Mouse (Mus musculus): ENCODE results near the gene Cpz.

Cpz gene

DNA sequence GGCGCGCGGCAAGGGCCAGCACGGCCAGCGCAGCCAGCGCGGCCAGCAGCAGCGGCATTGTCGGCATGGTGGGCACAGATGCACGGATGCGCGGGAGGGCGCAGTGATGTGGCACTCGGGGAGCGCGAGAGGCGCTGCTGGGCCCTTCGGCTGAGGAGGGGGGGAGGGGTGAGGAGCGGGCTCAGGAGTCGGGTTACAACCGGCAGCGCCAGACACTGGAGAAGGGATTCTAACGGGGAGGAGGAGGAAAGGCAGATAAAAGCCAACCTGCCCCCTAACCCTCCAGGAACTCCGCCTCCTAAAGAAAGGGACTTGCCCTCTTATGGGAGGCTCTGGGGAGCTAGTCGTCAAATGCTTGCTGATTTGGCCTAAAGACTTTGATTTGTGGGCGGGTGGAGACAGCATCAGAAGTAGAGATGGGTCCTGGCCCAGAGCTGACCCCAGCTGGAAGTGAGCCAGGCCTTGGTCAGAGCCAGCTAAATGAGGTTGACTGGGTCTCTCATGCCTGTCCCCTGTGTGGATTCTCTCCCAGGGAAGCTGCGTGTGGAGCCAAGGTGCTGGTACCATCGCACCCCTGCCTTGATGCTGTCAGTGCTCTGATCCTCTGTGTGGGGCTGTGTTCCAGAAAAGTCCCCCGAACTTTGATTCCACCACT, at the start of gene Cpz:
TSS of gene Cpz (minus strand) at position 230 of the 655 bp plus-strand sequence.
- DNase-seq = no peak

DNA sequence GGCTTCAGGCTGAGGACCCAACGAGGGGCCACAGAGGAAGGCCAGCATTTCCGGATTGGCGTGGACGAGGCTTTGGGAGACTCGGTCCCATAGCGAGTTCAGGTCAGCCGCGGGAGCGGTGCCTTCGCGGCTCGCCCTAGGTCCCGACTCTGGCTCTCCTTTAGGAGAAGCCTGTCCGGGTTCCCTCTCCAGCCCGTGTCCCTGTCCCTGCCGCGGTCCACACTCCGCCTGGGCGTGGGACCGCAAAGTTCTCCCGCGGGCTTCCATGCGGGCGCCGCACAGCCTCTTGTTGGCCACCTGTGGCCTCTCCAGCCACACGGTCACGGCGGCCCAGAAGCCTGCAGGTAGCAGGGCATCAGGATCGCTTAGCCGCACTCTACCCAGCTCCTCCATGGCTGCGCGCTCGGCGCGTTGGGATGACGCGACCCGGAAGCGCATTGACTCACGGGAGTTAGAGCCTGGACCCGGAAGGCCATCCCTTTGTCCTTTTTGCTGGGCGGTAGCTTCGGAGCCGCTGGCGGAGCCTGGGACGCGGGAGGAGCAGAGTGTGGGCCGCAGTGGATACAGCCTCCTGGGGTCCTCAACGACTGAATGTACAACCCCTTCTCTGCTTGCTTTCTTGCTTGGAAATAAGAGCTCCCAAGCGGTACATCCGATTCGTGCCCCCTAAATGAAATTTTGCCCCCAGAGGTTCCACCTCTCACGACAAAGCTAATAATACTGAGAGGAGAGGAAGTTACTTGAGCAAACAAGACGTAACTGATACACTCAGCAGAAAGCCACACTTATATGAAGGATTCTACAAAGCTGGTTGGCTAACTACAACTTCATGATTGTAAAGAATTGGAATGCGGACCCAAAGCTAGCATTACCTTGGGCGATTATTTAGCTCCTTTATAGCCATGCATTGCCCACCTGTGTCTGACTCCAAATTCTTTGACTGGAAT, 49.4 kb upstream of the Cpz start, which contains the start of gene Trmt44:
TSS of gene Trmt44 (minus strand) at position 418 of the 947 bp plus-strand sequence.
- DNase-seq = peak; percentile 88

DNA sequence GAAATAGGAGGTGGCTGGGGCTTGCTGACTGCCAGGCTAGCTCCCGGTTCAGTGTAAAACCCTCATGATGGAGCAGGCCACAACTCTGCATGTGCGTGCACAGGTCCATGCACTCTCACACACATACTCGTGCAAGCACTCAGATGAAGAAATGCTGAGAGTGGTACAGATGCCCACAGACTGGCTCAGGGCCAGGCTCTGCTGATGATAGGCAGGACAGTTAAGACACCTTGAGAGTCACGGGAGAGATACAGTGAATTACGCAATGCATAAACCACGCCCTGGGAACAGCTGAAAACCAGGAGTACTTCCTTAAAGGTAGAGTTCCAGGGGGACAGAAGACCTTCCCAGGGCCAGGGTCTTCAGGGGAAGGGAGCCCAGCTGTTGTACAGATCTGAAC, 46.0 kb upstream of the Cpz start:
- DNase-seq = no peak

DNA sequence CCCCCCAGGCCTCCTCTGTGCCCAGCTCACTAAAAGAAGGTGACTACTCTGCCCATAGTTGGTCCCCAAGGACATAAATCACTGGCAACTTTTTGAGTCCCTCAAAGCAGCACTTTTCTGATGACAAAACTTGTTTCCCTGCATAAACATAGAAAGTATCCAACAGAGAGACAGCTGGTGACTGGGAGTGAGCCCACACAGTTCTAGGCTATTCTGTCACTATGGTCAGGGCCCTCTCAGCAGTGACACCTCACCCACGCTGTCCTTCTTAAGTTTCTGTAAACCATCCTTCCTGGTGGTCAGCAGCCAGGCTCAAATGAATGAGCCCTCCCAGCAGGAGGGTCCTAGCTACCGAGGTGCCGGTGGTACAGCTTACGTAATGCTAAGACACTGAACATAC, 41.1 kb upstream of the Cpz start:
- no peak for DNase-seq

DNA sequence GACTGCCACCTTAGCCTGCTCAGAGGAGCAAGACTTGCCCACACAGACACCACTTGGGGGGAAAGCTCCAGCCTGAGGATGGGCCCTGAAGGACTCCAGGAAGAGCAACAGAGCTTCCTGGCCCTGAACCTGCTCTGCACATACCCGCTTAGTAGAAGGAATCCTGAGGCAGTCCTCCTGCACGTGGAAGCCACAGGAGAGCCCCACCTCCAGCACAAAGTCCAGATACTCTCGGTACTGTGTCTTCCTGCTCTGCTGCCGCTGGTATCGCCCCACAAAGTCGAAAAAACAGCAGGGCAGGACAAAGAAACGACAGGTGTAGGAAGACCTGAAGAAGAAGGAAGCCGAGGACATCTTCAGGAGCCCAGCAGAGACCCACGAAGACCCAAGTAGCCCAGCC, 39.7 kb upstream of the Cpz start:
- no peak for DNase-seq

DNA sequence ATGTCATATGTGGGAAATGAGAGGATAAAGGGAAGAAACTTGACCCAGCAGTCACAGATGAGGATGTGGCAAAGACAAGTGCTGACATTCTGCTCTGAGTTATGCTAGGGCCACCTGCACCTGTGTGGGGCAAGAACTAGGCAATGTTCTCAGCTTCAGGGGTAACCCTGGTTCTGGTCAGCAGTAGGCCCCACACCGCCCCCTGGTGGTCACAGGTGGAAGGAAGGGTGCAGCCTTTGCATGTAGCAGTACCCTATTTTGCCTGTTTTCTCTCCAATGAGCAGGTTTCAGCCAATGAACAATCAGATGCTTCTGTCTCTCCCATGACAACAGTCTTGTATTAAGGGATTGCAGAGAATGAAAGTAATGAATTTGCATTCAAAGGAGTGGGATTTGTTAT, 38.0 kb upstream of the Cpz start:
- peak; percentile 56 for DNase-seq

DNA sequence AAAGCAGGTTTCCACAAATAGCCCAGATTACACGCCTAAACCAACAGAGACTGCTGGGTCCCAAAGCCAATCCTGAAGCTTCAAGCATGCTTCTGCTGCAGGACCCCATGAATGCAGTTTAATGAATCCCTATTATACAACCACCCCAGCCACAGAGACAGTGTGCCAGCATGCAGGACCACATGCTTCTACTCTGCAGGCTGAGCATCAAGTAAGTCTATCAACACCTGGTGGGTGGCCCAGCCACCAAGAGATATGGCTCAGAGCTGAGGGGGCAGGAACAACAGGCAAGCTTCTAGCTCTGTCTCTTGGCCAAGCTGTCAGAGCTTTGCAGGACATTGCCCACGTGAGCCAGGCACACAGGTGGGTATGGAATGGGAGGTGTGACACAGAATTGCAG, 37.1 kb upstream of the Cpz start:
- no peak for DNase-seq

DNA sequence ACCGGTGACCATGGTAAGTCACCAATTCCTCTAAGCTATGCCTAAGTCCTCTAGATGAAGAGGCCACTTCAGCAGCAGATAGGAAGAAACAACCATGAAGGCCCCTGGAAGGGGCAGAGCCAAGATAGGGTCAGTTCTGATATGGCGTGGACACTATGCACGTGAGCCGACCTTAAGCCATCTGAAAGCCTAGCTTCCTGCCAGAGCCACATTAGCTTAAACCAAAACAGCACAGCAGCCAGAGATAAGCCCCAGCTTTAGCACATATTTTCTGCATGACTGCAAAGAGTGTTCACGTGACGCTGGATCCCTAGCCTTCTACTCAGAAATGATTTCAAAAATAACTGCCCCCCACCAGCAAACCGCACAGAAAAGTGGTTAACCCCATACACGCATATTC, 33.9 kb upstream of the Cpz start:
- DNase-seq = no peak

DNA sequence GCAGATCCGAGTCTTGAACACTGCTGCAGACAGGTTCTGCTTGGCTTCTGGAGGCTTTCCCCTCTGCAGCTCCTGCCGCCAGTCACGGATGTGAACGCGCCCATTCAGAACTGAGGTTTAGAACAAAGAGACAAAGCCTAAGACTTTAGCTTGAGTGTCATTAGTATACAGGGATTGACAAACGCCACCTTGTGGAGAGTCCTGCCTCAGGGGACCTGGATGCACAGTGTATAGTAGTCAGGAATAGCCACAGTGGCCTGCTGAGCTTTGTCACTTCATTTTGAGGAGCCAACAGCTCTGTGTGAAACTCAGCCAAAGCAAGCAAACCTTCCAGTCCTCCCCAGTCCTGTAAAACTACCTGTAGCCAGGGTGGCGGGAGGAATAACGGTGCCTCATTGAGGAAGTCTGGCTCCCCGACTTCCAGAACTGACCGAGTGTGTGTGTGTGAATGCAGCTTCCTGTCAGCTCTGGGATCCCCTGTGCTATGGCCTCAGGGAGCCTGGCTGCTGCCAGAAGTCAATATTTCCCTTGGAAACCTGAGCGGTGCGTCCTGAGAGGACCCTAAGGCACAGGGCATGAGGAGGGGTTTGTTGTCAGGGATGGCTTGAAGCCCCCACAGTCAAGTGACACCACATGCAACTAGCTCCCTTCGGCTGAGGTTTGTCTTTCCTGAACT, 32.6 kb upstream of the Cpz start:
- DNase-seq = no peak

DNA sequence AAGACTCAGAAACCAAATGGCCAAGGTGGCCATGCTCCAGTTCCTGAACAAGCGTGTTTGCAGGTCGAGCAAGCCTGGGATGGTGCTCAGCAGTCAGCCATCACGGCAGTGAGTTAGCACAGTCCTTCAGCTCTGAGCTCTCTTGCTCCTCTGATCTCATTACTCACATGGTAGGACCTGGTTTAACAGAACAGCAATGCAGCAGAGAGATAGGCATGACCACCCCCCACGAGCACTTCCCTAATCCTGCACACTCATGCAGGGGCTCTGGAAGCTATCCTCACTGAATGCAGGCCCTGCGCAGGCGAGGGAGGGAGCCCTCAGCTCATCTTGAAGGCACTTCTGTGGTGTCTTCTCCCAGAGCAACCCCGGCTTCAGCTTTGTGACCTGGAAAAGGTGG, 30.9 kb upstream of the Cpz start:
- DNase-seq = no peak

DNA sequence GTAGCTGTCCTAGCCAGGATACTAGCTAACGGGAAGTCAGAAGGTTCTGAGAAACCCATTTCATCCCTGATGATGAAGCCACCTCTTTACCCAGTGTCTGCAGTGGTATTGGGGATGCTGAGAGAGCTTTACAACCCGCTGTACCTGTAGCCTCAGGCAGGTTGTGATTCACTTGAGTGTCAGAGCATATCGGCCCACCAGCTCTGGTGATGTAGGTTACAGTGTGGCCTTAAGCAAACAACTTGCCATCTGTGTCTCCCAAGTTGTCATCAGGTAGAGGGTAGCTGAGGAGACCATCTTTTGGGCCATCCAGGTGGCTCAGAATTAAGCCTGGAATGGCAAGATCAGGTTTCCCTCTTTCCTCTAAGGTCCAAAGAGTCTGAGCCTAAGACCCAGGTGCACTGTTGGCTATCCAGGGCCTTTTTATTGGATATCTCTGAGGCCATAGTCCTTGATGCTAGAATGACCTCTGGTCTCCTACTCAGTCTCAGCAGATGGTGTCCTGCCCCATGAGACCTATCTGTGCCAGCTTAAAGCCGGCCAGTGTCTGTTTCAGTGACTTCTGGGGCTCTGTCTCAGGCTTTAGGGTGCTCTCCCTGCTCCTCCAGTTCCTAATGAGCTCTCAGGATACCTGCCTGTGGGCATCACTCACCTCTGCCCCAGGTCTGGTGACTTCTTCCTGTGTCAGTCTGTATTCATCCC, 27.5 kb upstream of the Cpz start:
- no peak for DNase-seq

DNA sequence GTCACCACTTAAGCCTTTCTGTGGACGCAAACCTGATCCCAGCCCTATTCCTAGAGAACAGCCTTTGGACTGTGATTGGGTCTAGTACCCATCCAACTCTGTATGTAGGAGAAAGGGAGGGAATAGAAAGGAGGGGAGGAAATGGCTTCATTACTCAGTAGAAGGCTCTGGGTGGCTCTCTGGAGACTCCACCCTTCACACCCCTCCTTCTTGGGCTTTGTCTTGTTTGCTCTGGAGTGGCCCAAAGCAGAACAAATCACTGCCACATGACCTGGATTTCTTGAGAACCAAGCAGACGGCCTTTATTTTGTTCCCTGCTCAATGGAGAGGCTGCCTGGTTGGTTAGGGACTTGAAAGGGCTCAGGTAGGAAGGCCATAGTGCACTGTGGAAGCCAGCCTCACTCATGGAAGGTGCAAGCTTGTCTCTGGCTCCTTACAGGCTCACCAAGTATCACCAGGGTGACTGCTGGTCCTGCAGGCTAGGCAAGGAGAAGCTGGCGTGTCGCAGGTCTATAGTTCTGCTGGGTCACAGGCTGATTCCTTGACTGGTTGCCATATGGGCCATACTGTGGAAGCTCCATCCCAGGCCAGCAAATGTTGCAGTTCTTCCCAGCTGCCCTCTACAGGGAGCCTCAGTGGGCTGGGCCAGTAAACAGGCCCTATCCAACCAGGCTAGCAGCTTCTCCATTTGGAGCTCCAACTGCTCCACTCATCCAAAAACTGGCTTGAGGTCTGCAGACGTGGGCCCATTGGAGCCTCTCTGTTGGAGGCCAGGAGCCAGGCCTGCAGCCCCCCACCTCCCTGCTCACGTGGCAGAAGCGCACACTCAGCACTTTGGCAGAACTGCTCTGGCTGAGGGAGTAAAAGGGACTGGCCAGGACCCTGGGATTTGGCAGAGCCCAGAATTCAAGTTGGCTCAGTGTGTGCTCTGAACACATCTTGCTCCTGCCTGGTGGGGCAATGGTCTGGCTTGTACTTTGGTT, 26.6 kb upstream of the Cpz start:
- peak; percentile 83 for DNase-seq

DNA sequence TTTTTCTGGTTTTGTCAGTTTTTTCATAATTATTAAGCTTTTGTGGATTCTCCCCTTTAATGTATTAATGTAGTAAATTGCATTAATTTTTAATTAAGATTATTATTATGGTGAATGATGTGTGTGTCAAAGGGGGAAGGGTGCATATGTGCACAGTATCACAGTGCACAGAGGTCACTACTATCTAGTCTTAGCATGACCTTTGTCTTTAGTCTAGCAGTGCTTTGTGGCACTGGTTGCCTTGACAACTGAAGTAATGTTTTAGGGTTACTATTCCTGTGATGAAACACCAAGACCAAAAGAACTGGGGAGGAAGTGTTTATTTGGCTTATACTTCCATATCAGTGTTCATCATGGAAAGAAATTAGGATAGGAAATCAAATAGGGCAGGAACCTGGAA, 20.6 kb upstream of the Cpz start:
- DNase-seq = no peak

DNA sequence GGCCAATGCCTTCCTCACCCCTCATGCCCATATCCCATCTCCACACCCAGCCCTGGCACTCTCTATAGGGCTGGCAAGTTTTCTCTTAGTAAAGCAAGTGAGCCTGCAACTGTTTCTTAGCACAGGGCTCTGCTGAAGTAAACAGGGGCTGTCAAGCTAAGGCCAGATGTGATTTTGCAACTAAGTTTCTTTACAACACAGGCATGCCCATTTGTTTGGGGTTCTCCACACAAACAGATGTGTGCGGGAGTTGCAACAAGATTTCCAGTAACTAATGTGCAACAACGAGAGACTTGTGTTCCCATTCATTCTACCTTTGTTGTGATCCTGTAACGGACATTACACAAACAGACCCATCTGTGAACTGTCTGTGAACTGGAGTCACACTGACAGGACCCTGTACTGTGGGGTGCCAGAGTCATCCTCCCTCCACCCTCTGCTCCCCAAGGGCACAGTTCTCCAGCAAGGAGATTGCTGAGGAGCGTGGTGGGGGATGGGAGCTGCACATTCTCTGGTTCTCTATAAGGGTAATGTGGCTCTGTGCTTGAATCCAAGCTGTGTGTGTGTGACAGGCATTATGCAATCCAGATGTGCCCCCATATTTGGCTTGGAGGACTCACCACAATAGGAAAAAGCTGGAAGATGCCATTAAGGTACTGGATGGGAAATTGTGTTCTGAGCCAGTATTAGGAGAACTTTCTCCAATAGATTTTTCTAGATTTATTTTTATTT, 15.7 kb upstream of the Cpz start:
- no peak for DNase-seq

DNA sequence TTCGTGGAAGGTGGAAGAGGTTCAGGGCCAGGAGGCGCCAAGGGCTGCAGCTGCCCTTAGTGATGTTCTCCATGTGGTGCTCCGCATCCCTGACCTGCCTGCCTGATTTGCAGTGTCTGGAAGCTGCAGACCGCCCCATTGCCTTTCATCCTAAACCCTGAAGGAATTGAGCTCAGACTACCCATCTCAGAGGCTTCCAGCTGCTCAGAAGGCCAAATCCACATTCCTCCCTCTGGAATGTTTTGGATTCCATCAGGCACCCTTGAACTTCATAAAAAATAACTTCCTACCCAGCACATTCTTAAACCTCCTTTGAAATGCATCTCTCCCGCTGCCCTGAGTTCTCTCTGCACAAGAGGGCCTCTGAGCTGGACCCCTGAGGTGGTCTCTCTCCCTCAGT, 15.1 kb upstream of the Cpz start:
- DNase-seq = no peak

DNA sequence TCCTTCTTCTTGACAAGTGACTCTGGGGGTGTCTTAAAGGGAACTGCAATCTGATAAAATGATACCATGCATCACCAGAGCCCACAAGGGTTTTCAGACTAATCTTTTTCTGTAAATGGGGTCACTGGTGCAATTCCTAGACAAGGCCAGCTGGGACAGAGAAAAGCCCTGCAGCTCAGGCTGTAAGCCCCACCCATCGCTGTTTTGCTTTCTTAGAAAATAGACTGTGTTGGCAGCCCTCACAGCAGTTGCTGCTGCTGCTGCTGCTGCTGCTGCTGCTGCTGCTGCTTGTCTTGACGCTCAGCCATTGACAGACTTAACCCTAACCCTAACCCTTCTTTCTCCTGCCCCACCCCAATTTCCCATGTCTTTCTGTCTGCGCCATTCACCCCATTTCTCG, 14.1 kb upstream of the Cpz start:
- no peak for DNase-seq

DNA sequence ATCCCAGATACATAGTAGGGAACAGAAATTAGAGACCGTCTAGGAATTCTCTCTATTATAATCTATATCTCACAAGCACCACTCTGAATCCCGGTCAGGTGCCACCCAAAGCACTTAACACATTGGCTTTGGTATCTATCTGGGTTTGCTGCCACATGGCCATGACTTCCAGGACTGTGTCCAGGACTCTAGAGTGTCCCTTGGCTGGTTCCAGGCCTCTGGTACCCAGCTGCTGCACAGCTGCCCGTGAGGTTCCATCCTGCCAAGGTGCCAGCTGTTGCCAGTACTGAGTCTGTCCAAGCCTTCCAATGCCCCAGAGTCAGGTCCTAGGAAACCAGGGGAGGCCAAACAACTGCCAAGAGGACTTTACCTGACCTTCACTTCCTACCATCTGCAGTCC, 12.5 kb upstream of the Cpz start:
- DNase-seq = no peak

DNA sequence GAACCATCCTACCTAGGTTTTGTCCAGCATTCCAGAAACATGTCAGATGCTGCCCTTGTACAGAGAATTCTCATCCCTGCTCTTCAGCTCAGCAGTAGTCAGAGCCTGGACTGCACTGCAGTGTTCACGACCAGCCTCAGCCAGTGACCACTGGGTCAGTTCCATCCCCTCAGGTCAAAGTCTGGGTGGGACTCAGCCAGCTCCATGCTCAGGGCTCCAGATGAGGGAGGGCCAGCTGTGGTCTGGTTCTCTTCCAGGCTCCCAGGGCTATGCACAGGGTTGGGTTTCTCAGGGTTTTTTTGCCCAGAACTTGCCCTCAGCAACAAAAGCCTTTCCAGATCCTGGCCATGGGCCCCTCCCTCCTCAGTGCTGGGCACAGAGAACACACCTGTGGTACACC, 12.0 kb upstream of the Cpz start:
- DNase-seq = no peak

DNA sequence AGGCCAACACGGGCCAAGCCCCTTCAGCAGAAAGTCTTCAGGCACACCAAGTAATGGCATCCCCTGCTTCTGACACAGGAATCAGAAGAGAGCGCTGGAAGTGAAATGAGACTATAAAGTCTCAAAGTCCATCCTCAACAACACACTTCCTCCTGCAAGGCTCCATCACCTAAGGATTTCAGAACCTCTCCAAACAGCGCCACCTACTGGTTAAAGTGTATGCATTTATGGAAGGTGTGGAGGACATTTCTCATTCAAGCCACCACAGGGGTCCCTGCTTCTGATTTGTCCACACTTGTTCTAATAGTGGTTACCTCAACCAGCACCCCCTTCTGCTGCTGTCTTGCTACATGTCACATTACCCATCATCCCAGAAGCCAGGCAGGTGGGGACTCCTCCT, 10.8 kb upstream of the Cpz start:
- no peak for DNase-seq

DNA sequence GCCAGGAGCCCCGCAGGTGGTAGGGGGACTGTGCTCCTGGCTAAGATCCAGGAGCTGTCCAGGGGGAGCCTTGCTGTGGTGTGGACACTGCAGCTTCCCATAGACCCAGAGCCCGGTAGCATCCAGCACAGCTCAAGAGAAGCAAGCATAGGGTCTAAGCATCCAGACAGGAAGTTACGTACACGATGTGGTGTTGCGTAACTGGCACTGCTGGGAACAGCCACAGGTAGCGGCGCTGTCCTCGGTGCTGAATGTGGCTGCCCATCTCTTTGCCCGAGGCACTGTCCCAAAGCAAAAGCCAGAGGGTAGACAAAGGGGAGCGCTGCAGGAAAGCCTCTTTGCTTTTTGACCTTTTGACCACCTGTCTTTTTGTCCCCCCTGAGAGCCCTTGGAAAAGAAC, 6.1 kb upstream of the Cpz start:
- DNase-seq = no peak

DNA sequence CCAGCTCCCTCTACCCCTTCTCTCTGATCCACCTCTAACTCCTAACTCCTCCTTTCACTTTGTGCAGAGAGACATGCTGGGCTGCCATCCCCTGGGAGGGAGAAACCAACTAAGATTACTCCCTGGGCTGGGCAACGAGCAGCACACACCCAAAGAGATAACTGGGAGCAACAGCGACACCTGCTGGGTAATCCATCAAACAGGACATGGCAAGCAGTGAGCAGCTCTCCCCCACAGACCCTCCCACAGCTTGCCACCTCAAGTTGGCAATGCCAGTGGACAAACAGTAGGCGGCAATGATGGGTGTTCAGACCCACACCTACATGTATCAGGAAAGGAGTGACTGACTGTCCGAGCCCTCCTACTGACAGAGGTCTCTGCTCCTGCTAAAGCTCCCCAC, 4.9 kb upstream of the Cpz start:
- DNase-seq = no peak
